Mouse (Mus musculus) embryonic facial prominence, embryonic 12.5 days (tissue): ENCODE data around the gene Sorcs3. TPM values are rescaled to one million over a fixed set of nuclear protein-coding genes. Genes with fewer than 3 reads are reported as not detected.

Source experiments
- ATAC-seq: fragments of 200-750 bp; cut with Nextera tagmentation; 2 replicates; pipeline ENCODE4 v1.8.0; 2017; ENCODE audit not compliant: insufficient number of reproducible peaks, insufficient read depth, low FRiP score, low TSS enrichment
- H3K27ac ChIP-seq: fragments of 300-500 bp; sonication (generic); 2 replicates; pipeline ENCODE4 v1.5.1; 2016; ENCODE audit warnings: mild to moderate bottlenecking
- H3K27me3 ChIP-seq: fragments of 300-500 bp; sonication (generic); 2 replicates; pipeline ENCODE4 v1.6.1; 2016; ENCODE audit warnings: mild to moderate bottlenecking, moderate library complexity
- H3K36me3 ChIP-seq: fragments of 300-500 bp; sonication (generic); 2 replicates; pipeline ENCODE4 v1.6.1; 2016; ENCODE audit warnings: mild to moderate bottlenecking
- H3K4me1 ChIP-seq: fragments of 300-500 bp; sonication (generic); 2 replicates; pipeline ENCODE4 v1.6.1; 2016
- H3K4me2 ChIP-seq: fragments of 300-500 bp; sonication (generic); replicated peaks from 2 replicates; pipeline ENCODE4 v1.6.1; 2016; ENCODE audit warnings: mild to moderate bottlenecking, moderate library complexity
- H3K4me3 ChIP-seq: fragments of 300-500 bp; sonication (generic); 2 replicates; pipeline ENCODE4 v1.5.1; 2016; ENCODE audit warnings: mild to moderate bottlenecking
- H3K9ac ChIP-seq: fragments of 300-500 bp; sonication (generic); 2 replicates; pipeline ENCODE4 v1.6.1; 2016; ENCODE audit warnings: mild to moderate bottlenecking, moderate library complexity
- H3K9me3 ChIP-seq: fragments of 300-500 bp; sonication (generic); 2 replicates; pipeline ENCODE4 v1.6.1; 2016; ENCODE audit warnings: mild to moderate bottlenecking, moderate library complexity
- WGBS: fragments of 180-500 bp; shearing (Covaris S2); methylation state at CpG from one replicate; pipeline ENCODE4 v1.1.7; 2016; 5-methylcytosine and 5-hydroxymethylcytosine counted together
- polyA plus RNA-seq: library from polyadenylated mRNA; unstranded; fragments of >200 nt; fragmentation: Nextera tagmentation; extraction: Ambion mirVana; gene quantifications from 2 replicates; pipeline ENCODE4 v1.2.1, GENCODE M21; 2016

Gene Sorcs3
- polyA plus RNA-seq, 1 experiment from 2014 or later: 1.9 TPM

DNA sequence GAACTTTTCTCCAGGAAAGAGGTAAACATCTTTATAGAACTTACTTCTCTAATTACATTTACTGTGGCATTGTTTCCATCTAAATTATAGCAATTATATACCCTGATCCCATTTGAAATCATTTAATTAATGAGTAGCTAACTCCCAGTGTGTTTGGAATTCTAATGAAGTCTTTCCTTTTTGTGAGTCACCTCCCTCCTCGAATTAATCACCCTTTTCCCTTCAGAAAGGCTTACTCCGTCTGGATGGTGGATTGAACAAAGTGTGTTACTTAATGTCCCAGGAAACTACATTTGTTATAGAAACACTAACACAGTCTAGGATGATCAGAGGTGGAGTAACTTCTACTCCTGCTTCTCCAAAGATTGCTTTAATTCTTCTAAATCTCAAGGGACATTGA, 531.7 kb downstream of the Sorcs3 start:
- ATAC-seq: no peak
- H3K9ac ChIP-seq: no peak overlapping the region
- H3K36me3 ChIP-seq: no peaks in the 10 kb centered on the region
- no peak overlapping the region for H3K4me2 ChIP-seq
- H3K4me1 ChIP-seq: no peaks in the 10 kb centered on the region
- no peak overlapping the region for H3K27ac ChIP-seq
- no peak overlapping the region for H3K4me3 ChIP-seq
- 56% methylated on average over 2 of the region's 2 CpGs for WGBS
- H3K9me3 ChIP-seq: no peaks in the 10 kb centered on the region
- H3K27me3 ChIP-seq: no peaks in the 10 kb centered on the region

- no peak for ATAC-seq
- no peaks in the 10 kb centered on the region for H3K4me1 ChIP-seq
These were observed 549.3 kb downstream of the Sorcs3 start for GRCm38 (mm10) chr19:48755156-48755555.

DNA sequence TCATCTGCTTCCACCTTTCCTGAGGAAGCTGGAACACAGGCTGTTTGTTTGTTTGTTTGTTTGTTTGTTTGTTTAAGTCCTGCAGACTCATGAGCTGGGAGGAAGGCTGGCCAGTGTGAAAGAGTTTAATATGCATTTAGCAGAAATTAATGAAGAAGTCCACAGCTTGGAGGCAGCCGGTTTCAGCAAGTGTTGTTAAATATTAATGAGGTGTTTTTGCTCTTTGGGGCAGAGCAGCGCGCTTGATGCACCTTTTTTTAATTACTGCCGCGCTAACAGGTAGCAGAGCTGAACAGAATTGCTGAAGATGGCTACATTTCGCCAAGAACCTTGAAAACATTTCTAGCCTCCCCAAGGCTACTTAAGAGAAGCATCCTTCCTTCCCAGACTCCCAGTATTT, 551.0 kb downstream of the Sorcs3 start:
- H3K27ac ChIP-seq: no peak overlapping the region
- no peak overlapping the region for H3K9ac ChIP-seq
- ATAC-seq: no peak
- no peak overlapping the region for H3K4me3 ChIP-seq
- no peaks in the 10 kb centered on the region for H3K27me3 ChIP-seq
- 66% methylated on average over 6 of the region's 6 CpGs for WGBS
- H3K36me3 ChIP-seq: no peaks in the 10 kb centered on the region
- H3K4me1 ChIP-seq: no peaks in the 10 kb centered on the region
- H3K4me2 ChIP-seq: no peak overlapping the region
- H3K9me3 ChIP-seq: no peaks in the 10 kb centered on the region

More at GRCm38 (mm10) chr19:48755156-48755555, 549.3 kb downstream of the Sorcs3 start:
- WGBS: 85% methylated on average over 9 of the region's 9 CpGs
- H3K4me3 ChIP-seq: no peak overlapping the region
- no peak overlapping the region for H3K9ac ChIP-seq
- no peak overlapping the region for H3K27ac ChIP-seq
- H3K27me3 ChIP-seq: no peaks in the 10 kb centered on the region
- H3K9me3 ChIP-seq: no peaks in the 10 kb centered on the region
- H3K4me2 ChIP-seq: no peak overlapping the region
- no peaks in the 10 kb centered on the region for H3K36me3 ChIP-seq

GRCm38 (mm10) chr19:48766524-48766923, 560.7 kb downstream of the Sorcs3 start:
- no peak for ATAC-seq
- 84% methylated on average over 2 of the region's 2 CpGs for WGBS
- H3K27me3 ChIP-seq: no peaks in the 10 kb centered on the region
- H3K9ac ChIP-seq: no peak overlapping the region
- H3K4me3 ChIP-seq: no peak overlapping the region
- no peaks in the 10 kb centered on the region for H3K4me1 ChIP-seq
- no peak overlapping the region for H3K4me2 ChIP-seq
- H3K27ac ChIP-seq: no peak overlapping the region
- no peaks in the 10 kb centered on the region for H3K36me3 ChIP-seq
- H3K9me3 ChIP-seq: no peaks in the 10 kb centered on the region

GRCm38 (mm10) chr19:48771565-48771964, 565.7 kb downstream of the Sorcs3 start:
- no peak overlapping the region for H3K4me3 ChIP-seq
- WGBS: 53% methylated on average over 2 of the region's 2 CpGs
- no peaks in the 10 kb centered on the region for H3K9me3 ChIP-seq
- H3K4me2 ChIP-seq: no peak overlapping the region
- H3K9ac ChIP-seq: no peak overlapping the region
- no peaks in the 10 kb centered on the region for H3K36me3 ChIP-seq
- H3K4me1 ChIP-seq: no peaks in the 10 kb centered on the region
- no peak for ATAC-seq
- H3K27ac ChIP-seq: no peak overlapping the region
- no peaks in the 10 kb centered on the region for H3K27me3 ChIP-seq

DNA sequence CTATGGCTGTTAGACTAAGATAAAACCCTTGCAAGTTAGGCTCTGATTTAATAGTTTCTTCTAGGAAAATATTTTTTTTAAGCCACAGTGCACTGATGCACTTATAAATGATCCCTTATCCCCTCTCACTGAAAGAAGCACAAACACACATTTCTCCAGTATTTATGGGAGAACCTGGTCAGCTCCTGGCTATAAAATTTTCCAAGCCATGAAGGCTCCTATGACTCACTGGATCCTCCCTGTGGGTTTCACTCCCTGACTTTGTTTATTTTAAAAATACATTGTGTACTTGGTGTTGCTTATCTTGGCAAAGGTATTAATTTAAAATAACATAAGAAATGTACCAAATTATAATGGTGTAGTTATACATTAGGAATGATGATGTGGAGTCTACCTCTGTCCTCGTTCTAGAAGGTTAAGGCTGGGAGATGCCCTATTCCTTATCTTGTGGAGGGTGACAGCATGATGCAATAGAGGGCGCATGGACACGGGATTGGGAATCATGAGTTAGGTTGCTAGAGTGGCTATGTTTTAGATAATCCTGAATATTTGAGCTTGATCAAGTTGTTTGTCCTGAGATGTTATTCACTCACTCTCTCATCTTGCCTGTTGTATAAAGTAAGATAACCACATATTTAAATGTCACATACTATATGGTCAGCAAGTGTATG, 573.4 kb downstream of the Sorcs3 start:
- no peaks in the 10 kb centered on the region for H3K36me3 ChIP-seq
- H3K27me3 ChIP-seq: no peaks in the 10 kb centered on the region
- ATAC-seq: no peak
- no peak overlapping the region for H3K27ac ChIP-seq
- no peaks in the 10 kb centered on the region for H3K4me1 ChIP-seq
- no peaks in the 10 kb centered on the region for H3K9me3 ChIP-seq
- H3K9ac ChIP-seq: no peak overlapping the region
- no peak overlapping the region for H3K4me3 ChIP-seq
- WGBS: 81% methylated on average over 3 of the region's 3 CpGs
- H3K4me2 ChIP-seq: no peak overlapping the region

- WGBS: 83% methylated on average over 2 of the region's 2 CpGs
These were observed 575.0 kb downstream of the Sorcs3 start for GRCm38 (mm10) chr19:48780813-48781212.

GRCm38 (mm10) chr19:48782024-48782721, 576.3 kb downstream of the Sorcs3 start:
- H3K27ac ChIP-seq: no peak overlapping the region
- no peaks in the 10 kb centered on the region for H3K36me3 ChIP-seq
- H3K9ac ChIP-seq: no peak overlapping the region
- no peak overlapping the region for H3K4me3 ChIP-seq
- ATAC-seq: no peak
- H3K27me3 ChIP-seq: no peaks in the 10 kb centered on the region
- WGBS: 72% methylated on average over 7 of the region's 7 CpGs
- H3K9me3 ChIP-seq: no peaks in the 10 kb centered on the region
- no peaks in the 10 kb centered on the region for H3K4me1 ChIP-seq
- no peak overlapping the region for H3K4me2 ChIP-seq

More at GRCm38 (mm10) chr19:48780813-48781212, 575.0 kb downstream of the Sorcs3 start:
- H3K4me2 ChIP-seq: no peak overlapping the region
- no peaks in the 10 kb centered on the region for H3K27me3 ChIP-seq
- H3K9ac ChIP-seq: no peak overlapping the region
- no peak for ATAC-seq
- no peaks in the 10 kb centered on the region for H3K9me3 ChIP-seq
- H3K27ac ChIP-seq: no peak overlapping the region
- no peaks in the 10 kb centered on the region for H3K36me3 ChIP-seq
- H3K4me3 ChIP-seq: no peak overlapping the region
- H3K4me1 ChIP-seq: no peaks in the 10 kb centered on the region

- Histone ChIP-seq H3K4me3 (no peak overlapping the region), H3K36me3 (no peaks in the 10 kb centered on the region), H3K4me1 (no peaks in the 10 kb centered on the region), H3K27ac (no peak overlapping the region), H3K27me3 (no peaks in the 10 kb centered on the region), H3K9ac (no peak overlapping the region), H3K9me3 (no peaks in the 10 kb centered on the region), H3K4me2 (no peak overlapping the region)
- WGBS: 93% methylated on average over 4 of the region's 4 CpGs
- ATAC-seq: no peak
These were observed 581.4 kb downstream of the Sorcs3 start for GRCm38 (mm10) chr19:48787269-48787668.

GRCm38 (mm10) chr19:48804546-48804945, 598.7 kb downstream of the Sorcs3 start:
- H3K9me3 ChIP-seq: no peaks in the 10 kb centered on the region
- 31% methylated on average over 6 of the region's 6 CpGs for WGBS
- H3K4me2 ChIP-seq: no peak overlapping the region
- H3K9ac ChIP-seq: no peak overlapping the region
- no peaks in the 10 kb centered on the region for H3K36me3 ChIP-seq
- no peaks in the 10 kb centered on the region for H3K4me1 ChIP-seq
- H3K27ac ChIP-seq: no peak overlapping the region
- ATAC-seq: no peak
- no peaks in the 10 kb centered on the region for H3K27me3 ChIP-seq
- H3K4me3 ChIP-seq: no peak overlapping the region

DNA sequence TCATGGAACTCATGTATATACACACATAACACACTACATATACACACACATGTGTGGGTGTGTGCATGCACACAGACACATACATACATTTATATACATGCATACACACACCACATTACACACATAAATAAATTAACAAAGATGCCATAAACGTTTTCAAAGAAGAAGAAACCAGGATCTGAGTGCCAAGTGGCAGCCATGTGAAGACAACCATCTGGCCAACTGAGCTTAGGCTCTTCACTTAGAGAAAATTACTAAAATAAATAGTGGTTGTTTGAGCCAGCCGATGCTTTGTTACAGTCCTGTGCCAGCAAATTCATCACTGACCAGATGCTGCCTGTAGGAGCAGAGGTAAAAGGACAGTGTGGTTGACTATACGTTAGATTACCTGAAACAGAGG, 605.7 kb downstream of the Sorcs3 start:
- no peak overlapping the region for H3K4me3 ChIP-seq
- no peaks in the 10 kb centered on the region for H3K9me3 ChIP-seq
- no peak overlapping the region for H3K27ac ChIP-seq
- H3K36me3 ChIP-seq: no peaks in the 10 kb centered on the region
- no peak overlapping the region for H3K9ac ChIP-seq
- no peaks in the 10 kb centered on the region for H3K27me3 ChIP-seq
- 71% methylated on average over 3 of the region's 3 CpGs for WGBS
- no peak for ATAC-seq
- no peaks in the 10 kb centered on the region for H3K4me1 ChIP-seq
- H3K4me2 ChIP-seq: no peak overlapping the region

DNA sequence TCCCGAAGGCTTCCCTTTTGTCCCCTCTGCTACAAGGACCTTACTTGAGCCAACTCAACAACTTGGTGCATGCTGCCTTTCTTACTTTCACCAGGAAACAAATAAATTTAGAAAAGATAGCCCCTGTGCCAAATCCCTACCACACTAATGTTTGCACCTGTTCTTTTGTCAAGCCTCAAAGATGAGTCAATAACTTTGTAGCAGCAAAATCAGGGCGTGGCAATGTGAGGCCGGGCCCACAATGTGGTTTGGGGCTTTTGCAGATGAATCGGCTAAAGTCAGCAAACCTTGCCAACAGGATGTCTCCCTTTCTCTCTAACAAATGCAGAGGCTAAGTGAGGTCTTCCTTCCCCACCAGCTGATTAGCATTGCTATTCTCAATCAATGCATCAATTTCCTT, 608.0 kb downstream of the Sorcs3 start:
- H3K36me3 ChIP-seq: no peaks in the 10 kb centered on the region
- 88% methylated on average over 4 of the region's 4 CpGs for WGBS
- no peaks in the 10 kb centered on the region for H3K27me3 ChIP-seq
- no peak overlapping the region for H3K27ac ChIP-seq
- H3K9me3 ChIP-seq: no peaks in the 10 kb centered on the region
- no peaks in the 10 kb centered on the region for H3K4me1 ChIP-seq
- H3K9ac ChIP-seq: no peak overlapping the region
- ATAC-seq: no peak
- no peak overlapping the region for H3K4me3 ChIP-seq
- H3K4me2 ChIP-seq: no peak overlapping the region
